Mouse (Mus musculus) kidney, embryonic 14.5 days (tissue): Measurements from ENCODE around the gene Rspry1. TPM values are rescaled to one million over a fixed set of nuclear protein-coding genes. Genes with fewer than 3 reads are reported as not detected.

Experiments
- ATAC-seq: fragments of 200-750 bp; cut with Nextera tagmentation; 2 replicates; pipeline ENCODE4 v1.8.0; 2017; ENCODE audit warnings: moderate number of reproducible peaks, mild to moderate bottlenecking, moderate TSS enrichment, moderate library complexity; ENCODE audit not compliant: low FRiP score, low TSS enrichment
- H3K27ac ChIP-seq: fragments of 300-500 bp; sonication (generic); 2 replicates; pipeline ENCODE4 v1.5.1; 2014; ENCODE audit warnings: low read depth, mild to moderate bottlenecking, low read length, moderate library complexity, mixed read lengths
- H3K27me3 ChIP-seq: fragments of 300-500 bp; sonication (generic); 2 replicates; pipeline ENCODE4 v1.6.1; 2014; ENCODE audit warnings: mild to moderate bottlenecking, low read length; ENCODE audit not compliant: control insufficient read depth, insufficient read depth
- H3K36me3 ChIP-seq: fragments of 300-500 bp; sonication (generic); 2 replicates; pipeline ENCODE4 v1.6.1; 2014; ENCODE audit warnings: low read length, mixed read lengths; ENCODE audit not compliant: control insufficient read depth, insufficient read depth
- H3K4me1 ChIP-seq: fragments of 300-500 bp; sonication (generic); 2 replicates; pipeline ENCODE4 v1.6.1; 2014; ENCODE audit warnings: low read length, mixed read lengths; ENCODE audit not compliant: control insufficient read depth, insufficient read depth
- H3K4me2 ChIP-seq: fragments of 300-500 bp; sonication (generic); replicated peaks from 2 replicates; pipeline ENCODE4 v1.6.1; 2014; ENCODE audit warnings: low read depth, mild to moderate bottlenecking, low read length
- H3K4me3 ChIP-seq: fragments of 300-500 bp; sonication (generic); 2 replicates; pipeline ENCODE4 v1.5.1; 2014; ENCODE audit warnings: mild to moderate bottlenecking, low read length
- H3K9ac ChIP-seq: fragments of 300-500 bp; sonication (generic); 2 replicates; pipeline ENCODE4 v1.6.1; 2014; ENCODE audit warnings: low read depth, mild to moderate bottlenecking, low read length, moderate library complexity
- H3K9me3 ChIP-seq: fragments of 300-500 bp; sonication (generic); 2 replicates; pipeline ENCODE4 v1.6.1; 2016; ENCODE audit warnings: low read length; ENCODE audit not compliant: control insufficient read depth
- WGBS: fragments of 180-500 bp; shearing (Covaris S2); extraction: QIAGEN DNeasy Blood & Tissue Kit; methylation state at CpG from one replicate; pipeline ENCODE4 v1.1.7; 2014; 5-methylcytosine and 5-hydroxymethylcytosine counted together
- polyA plus RNA-seq: library from polyadenylated mRNA; unstranded; fragments of >200 nt; fragmentation: Nextera tagmentation; extraction: Ambion mirVana; gene quantifications from 2 replicates; pipeline ENCODE4 v1.2.1, GENCODE M21; 2014

The Rspry1 gene
- polyA plus RNA-seq, result 29.6 and 37.3 TPM in 2 replicates

DNA sequence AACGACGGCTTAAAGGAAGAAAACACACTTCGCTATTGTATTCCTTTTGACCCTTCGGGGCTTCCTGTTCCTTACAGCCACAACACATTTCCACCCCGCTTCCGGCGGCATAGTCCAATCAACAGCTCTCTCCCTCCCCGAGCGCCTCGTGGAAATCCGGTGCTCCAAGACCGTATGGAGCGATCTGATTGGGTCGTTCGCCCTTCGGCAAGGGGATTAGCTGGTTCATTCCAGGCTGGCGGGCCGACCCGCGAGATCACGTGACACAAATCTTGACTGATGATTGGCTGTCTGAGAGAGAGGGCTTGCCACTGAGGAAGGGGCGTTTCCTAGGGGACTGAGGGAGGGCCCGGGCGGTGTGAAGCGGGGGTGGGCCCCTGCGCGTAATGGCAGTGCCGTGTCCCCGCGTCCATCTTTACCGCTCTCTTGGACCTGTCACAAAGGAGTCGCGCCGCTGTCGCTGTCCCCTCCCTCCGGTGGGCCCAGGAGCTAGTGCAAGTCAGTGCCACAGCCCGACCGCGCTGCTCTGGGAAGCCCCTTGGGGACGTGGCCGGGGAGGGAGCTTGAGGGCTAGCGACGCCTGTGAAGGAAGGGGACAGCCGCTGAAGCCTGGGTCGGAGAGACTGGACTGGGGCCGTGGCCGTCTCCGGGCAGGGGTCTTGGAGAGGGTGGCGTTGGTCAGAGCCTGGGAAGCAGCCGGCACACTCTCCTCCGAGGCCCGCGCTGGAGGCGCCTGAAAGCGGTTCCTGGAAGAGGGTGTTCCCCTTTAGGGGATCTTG lies at the start of gene Rspry1, which contains the start of gene Fam192a:
Gene Rspry1 (plus strand): TSS at position 331 of the 779 bp plus-strand sequence.
Gene Fam192a (minus strand): TSS at position 391 of the 779 bp plus-strand sequence.
- peak; percentile 100 for ATAC-seq
- Histone ChIP-seq H3K9me3 (no peaks in the 10 kb centered on the region), H3K36me3 (no peaks in the 10 kb centered on the region), H3K27me3 (no peaks in the 10 kb centered on the region), H3K9ac (peak within 1 kb of the TSS; percentile 95), H3K4me2 (peak within 1 kb of the TSS; percentile 89), H3K4me3 (peak within 1 kb of the TSS; percentile 97), H3K4me1 (peaks cover 19% of the 10 kb centered on the region), H3K27ac (peak within 1 kb of the TSS; percentile 88)
- under 1% methylated on average over 55 of the region's 55 CpGs for WGBS

DNA sequence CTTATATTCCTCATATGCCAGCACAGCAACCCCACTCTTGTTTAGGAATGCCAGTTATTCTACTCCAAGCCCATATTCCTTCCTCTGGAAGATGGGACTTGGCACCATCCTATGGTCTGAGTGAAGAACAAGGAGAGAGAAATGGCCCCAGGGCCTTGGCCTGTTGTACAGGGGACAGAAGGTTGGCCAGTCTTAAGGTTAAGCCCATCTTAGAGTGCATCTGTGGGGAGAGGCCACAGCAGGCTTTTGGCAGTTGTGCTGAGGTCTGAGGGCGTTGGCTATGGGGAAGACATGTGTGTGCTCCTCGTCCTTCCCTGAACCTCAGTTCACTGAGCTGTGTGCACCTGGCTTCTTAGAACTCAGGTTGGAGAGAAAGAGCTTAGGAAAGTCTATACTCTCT lies 49.0 kb upstream of the Rspry1 start:
- no peak overlapping the region for H3K4me2 ChIP-seq
- H3K27me3 ChIP-seq, result no peaks in the 10 kb centered on the region
- no peaks in the 10 kb centered on the region for H3K36me3 ChIP-seq
- no peak overlapping the region for H3K27ac ChIP-seq
- ATAC-seq, result no peak
- 88% methylated on average over 2 of the region's 2 CpGs for WGBS
- H3K4me3 ChIP-seq, result no peak overlapping the region
- H3K9me3 ChIP-seq, result no peaks in the 10 kb centered on the region
- no peaks in the 10 kb centered on the region for H3K4me1 ChIP-seq
- no peak overlapping the region for H3K9ac ChIP-seq

DNA sequence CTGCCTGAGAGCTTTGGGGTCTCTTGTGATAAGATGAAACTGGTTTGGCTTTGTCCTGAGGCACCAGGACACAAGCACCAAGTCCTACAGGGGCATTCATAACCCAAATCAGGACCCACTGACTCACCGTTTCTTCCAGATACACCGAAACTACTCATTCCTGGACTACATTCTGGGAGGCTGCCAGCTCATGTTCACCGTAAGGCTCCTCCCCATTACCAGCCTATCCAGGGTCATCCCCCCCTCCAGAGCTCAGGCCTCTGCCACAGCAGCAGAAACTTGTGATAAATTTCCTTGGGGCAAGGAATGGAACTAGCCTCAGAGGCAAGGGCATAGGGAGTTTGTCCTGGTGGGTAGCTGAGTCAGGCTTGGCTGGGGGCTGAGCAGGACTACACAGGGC lies 44.5 kb upstream of the Rspry1 start:
- Histone ChIP-seq H3K4me2 (no peak overlapping the region), H3K9ac (no peak overlapping the region), H3K27me3 (no peaks in the 10 kb centered on the region), H3K27ac (no peak overlapping the region), H3K9me3 (no peaks in the 10 kb centered on the region), H3K4me3 (no peak overlapping the region), H3K4me1 (no peaks in the 10 kb centered on the region), H3K36me3 (no peaks in the 10 kb centered on the region)
- no peak for ATAC-seq
- WGBS, result 73% methylated on average over 3 of the region's 3 CpGs

DNA sequence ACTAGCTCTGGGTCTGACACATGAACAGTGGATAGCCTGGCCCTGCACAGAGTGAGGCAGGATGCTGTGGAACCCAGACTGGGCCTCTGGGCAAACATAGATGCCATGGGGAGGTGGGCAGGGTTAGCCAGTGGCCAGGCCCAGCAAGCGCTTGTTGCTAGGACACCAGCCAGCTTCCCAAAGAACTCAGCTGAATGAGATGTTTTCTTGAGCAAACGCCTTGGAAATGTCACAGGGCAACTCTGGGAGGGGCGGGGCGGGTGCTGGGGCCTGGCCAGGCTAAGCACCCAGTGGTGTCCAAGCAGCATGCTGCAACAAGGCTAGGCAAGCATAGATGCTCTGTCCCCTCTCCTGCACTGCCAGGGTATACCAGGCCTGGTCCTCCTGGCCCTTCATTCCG lies 40.5 kb upstream of the Rspry1 start:
- WGBS, result 75% methylated on average over 5 of the region's 5 CpGs

DNA sequence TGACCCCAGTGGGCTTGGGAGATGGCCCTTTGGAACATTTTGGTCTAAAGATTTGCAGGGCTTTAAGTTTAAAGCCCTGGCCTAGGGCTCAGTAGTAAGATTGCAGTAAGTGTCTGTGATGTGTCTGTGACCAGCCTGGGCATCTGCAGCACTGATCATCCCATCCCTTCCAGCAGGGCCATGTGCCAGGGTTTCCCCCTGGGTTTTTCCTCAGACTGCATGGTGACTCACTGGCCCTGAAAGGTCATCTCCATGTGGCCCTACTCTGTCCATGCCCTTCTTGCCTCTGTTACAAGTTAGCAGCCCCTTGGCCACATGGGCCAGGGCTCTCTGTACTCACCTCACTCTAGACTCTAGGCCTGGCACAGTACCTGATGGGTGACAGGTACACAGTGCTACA lies 37.3 kb upstream of the Rspry1 start:
- H3K36me3 ChIP-seq, result no peaks in the 10 kb centered on the region
- no peaks in the 10 kb centered on the region for H3K9me3 ChIP-seq
- ATAC-seq, result no peak
- no peak overlapping the region for H3K4me2 ChIP-seq
- no peak overlapping the region for H3K4me3 ChIP-seq
- no peaks in the 10 kb centered on the region for H3K27me3 ChIP-seq
- no peak overlapping the region for H3K27ac ChIP-seq
- H3K9ac ChIP-seq, result no peak overlapping the region
- H3K4me1 ChIP-seq, result peaks cover 4% of the 10 kb centered on the region; the same call in 1 of the 2 replicates

More for the DNA sequence above, 40.5 kb upstream of the Rspry1 start:
- Histone ChIP-seq H3K9ac (no peak overlapping the region), H3K36me3 (no peaks in the 10 kb centered on the region), H3K4me3 (no peak overlapping the region), H3K9me3 (no peaks in the 10 kb centered on the region), H3K27me3 (no peaks in the 10 kb centered on the region), H3K4me2 (no peak overlapping the region), H3K27ac (no peak overlapping the region), H3K4me1 (no peaks in the 10 kb centered on the region; the same call in 1 of the 2 replicates)
- no peak for ATAC-seq

DNA sequence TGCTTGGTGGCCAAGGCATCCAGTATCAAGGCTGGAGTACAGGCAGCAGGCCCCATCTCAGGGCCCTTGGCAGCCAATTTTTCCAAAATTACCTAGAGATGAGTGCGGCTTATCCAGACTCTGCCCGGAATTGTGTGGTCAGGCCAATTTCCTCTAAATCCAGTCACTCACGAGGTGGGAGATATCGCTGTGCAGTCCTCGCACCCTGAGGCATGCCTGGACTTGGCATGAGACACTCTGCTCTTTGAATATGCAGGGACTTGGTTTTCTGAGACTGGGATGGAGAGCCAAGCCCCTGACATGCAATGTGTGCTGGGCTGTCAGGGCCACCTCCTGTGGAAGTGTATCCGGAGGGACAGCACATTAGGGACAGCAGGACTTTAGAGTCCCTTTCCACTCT lies 35.7 kb upstream of the Rspry1 start:
- ATAC-seq, result no peak

DNA sequence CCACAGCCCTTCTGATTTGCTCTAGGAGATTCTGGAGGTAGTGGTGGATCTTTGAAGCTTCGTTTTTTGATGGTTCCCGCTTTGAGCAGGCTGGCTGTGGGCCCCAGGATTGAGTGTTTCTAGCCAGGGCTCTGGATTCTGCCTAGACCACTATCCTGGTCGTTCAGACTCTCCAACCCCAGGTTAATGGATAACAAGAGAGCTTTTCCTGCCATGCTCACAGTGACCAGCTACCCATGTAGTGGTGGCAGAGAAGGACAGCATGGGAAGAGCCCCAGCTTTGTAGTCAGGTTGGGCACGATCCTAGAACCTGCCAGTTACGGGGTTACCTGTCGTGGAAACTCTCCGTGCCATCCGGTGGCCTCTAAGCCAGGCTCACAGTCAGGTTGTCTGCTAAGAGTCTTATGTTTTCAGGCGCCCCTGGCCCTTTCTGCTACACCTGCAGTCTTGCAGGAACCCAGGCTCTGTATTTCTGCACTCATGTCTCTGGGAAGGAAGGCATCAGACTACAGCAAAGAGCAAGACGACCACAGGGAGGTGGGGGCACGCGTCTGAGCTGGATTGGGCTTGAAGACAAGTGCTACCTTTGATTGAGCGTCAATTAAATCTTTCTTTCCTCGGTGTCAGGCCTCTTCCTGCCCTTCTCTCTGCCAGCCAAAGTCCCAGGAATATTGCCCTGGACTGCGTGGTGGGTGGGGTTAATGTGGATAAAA lies 35.1 kb upstream of the Rspry1 start:
- Histone ChIP-seq H3K9me3 (no peaks in the 10 kb centered on the region), H3K36me3 (no peaks in the 10 kb centered on the region), H3K27me3 (no peaks in the 10 kb centered on the region), H3K27ac (no peak overlapping the region), H3K4me2 (no peak overlapping the region), H3K4me3 (no peak overlapping the region), H3K9ac (no peak overlapping the region), H3K4me1 (peaks cover 4% of the 10 kb centered on the region; the same call in 1 of the 2 replicates)
- peak; percentile 46; the same call in 1 of the 2 replicates for ATAC-seq
- WGBS, result 45% methylated on average over 15 of the region's 15 CpGs

More for the DNA sequence above, 35.7 kb upstream of the Rspry1 start:
- H3K9ac ChIP-seq, result no peak overlapping the region
- H3K4me3 ChIP-seq, result no peak overlapping the region
- H3K4me1 ChIP-seq, result peaks cover 4% of the 10 kb centered on the region; the same call in 1 of the 2 replicates
- H3K9me3 ChIP-seq, result no peaks in the 10 kb centered on the region
- H3K27ac ChIP-seq, result no peak overlapping the region
- H3K36me3 ChIP-seq, result no peaks in the 10 kb centered on the region
- no peak overlapping the region for H3K4me2 ChIP-seq
- 64% methylated on average over 6 of the region's 6 CpGs for WGBS
- no peaks in the 10 kb centered on the region for H3K27me3 ChIP-seq

DNA sequence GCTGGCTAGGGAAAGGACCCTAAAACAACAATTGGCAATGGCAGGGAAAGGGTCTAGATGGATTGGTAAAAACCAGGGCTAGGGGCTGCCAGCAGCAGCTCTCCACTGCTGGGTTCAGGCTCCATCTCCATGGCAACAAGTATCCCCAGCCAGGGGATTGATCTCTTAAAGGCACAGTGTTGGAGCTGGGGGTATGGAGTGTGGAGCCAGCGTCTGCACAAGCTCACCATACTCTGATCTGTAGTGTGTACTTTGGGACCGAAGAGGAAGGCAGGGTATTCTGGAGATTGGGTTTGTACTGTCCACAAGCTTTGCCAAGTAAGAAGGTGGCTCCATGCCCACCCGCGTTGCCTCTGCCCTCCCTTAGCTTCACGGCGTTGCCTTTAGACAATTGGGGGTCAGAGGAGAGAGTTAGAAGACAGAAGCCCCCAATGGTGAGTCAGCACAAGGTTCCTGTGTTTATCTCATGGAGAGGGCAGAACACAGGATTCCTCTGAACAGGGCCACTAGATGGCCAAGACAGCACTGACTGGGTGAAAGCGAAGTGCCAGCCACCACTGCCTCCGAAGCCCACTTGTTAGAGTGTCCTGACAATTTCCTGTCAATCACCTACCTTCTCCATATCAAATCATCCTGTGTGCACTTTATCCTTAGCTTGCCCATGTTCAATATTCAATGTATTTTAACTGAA lies 34.4 kb upstream of the Rspry1 start:
- H3K9me3 ChIP-seq, result no peaks in the 10 kb centered on the region
- no peak; the same call in 1 of the 2 replicates for ATAC-seq
- peaks cover 4% of the 10 kb centered on the region; the same call in 1 of the 2 replicates for H3K4me1 ChIP-seq
- no peak overlapping the region for H3K4me2 ChIP-seq
- H3K36me3 ChIP-seq, result no peaks in the 10 kb centered on the region
- 73% methylated on average over 8 of the region's 8 CpGs for WGBS
- no peak overlapping the region for H3K4me3 ChIP-seq
- H3K27ac ChIP-seq, result no peak overlapping the region
- H3K27me3 ChIP-seq, result no peaks in the 10 kb centered on the region
- no peak overlapping the region for H3K9ac ChIP-seq
